Mouse (Mus musculus) cerebellum, adult 2 months (tissue): ENCODE results near the gene Iqgap2. TPM values are rescaled to one million over a fixed set of nuclear protein-coding genes. Genes with fewer than 3 reads are reported as not detected.

ENCODE experiments used
- DNase-seq, 2 experiments: peaks; one replicate each; pipeline ENCODE4 v3.0.0; 2021
- H3K27ac ChIP-seq: fragments of 200-500 bp; 2 replicates; pipeline ENCODE4 v1.5.1; 2012; ENCODE audit warnings: low read length, control low read depth, inconsistent platforms; ENCODE audit not compliant: insufficient read depth
- H3K27me3 ChIP-seq: fragments of 200-500 bp; 2 replicates; pipeline ENCODE4 v1.6.1; 2012; ENCODE audit warnings: inconsistent platforms, mild to moderate bottlenecking, low read length, moderate library complexity; ENCODE audit not compliant: control insufficient read depth, insufficient read depth
- H3K4me1 ChIP-seq: fragments of 200-500 bp; 2 replicates; pipeline ENCODE4 v1.6.1; 2011; ENCODE audit warnings: low read length; ENCODE audit not compliant: control insufficient read depth, insufficient read depth
- H3K4me3 ChIP-seq: fragments of 200-500 bp; replicated peaks from 2 replicates; pipeline ENCODE3; 2011; ENCODE audit warnings: mild to moderate bottlenecking, low read depth, low read length, control low read depth; ENCODE audit not compliant: insufficient read depth
- CTCF ChIP-seq: fragments of 200-500 bp; IDR thresholded peaks from 2 replicates; pipeline ENCODE4 v1.5.1; 2011; ENCODE audit warnings: low read depth, mild to moderate bottlenecking, control low read depth, low read length, moderate library complexity, borderline replicate concordance; ENCODE audit not compliant: insufficient read depth
- POLR2A ChIP-seq: fragments of 200-500 bp; IDR thresholded peaks from 2 replicates; pipeline ENCODE4 v1.6.1; 2011; ENCODE audit warnings: low read length, control low read depth, borderline replicate concordance; ENCODE audit not compliant: insufficient read depth
- WGBS: fragments of 180-500 bp; shearing (Covaris S2); methylation state at CpG from one replicate; pipeline ENCODE4 v1.1.7; 2018; 5-methylcytosine and 5-hydroxymethylcytosine counted together
- polyA plus RNA-seq: library from polyadenylated mRNA; depleted of rRNA; stranded (reverse); fragments of >200 nt; gene quantifications from 2 replicates; pipeline ENCODE4 v1.2.3, GENCODE M21; 2012

Gene Iqgap2
- polyA plus RNA-seq, 1 experiment: 1.3 TPM

DNA sequence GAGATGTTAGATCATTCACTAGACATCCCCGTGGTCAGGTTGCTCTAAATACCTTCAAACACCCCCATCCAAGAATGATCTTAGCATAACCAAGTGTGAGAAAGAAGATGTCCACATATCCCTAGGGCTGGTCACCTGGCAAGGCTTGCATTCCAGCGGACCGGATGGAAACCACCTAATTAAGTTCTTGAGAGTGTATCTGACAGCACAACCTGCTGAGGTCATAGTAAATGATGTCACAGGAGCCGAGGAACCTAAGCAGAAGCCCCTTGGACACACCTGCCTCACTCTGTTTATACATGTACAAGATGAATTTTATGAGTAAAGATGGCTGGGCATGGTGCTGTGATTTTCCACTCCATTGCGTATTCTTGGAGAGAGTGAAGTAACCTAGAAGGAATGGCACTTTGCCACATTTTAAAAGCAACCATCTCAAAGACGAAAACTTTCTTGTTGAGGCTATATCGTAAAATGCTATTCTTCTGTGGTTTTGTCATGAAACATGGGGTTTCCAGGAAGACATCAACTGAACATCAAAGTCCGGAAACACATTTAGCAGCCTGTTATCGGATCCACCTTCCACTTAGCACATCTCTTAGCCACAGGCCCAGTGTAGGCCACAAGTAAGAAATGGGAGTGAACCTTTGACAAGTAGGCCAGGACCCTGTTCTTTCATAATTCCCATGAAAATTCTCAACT lies 179.0 kb downstream of the Iqgap2 start:
- DNase-seq: no peak
- WGBS: 93% methylated on average over 9 of the region's 9 CpGs
- TF ChIP-seq CTCF (no peak), POLR2A (no peak)
- no peaks in the 10 kb centered on the region for H3K4me1 ChIP-seq
- no peak overlapping the region for H3K4me3 ChIP-seq
- H3K27ac ChIP-seq: no peak overlapping the region
- no peaks in the 10 kb centered on the region for H3K27me3 ChIP-seq

DNA sequence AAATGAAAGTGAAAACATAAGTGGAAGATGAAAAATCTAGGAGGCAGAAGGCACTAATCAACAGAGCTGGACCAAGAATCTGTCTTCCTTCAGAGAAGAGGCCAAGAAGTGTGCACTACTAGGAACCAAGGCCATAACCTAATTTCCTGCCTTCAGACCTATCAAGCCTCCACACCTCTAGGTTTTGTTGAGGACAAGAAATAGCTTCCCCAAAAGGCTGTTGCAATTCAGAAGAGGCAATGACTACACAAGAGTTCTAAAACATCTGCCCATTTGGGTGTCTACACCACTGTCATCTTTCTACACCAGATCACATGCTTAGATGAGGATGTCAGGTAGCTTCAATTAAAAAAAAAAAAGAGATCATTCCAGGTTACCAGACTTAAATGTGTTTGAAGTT lies 179.7 kb downstream of the Iqgap2 start:
- TF ChIP-seq CTCF (no peak), POLR2A (no peak)
- Histone ChIP-seq H3K4me3 (no peak overlapping the region), H3K27ac (no peak overlapping the region), H3K4me1 (no peaks in the 10 kb centered on the region), H3K27me3 (no peaks in the 10 kb centered on the region)
- DNase-seq: no peak

DNA sequence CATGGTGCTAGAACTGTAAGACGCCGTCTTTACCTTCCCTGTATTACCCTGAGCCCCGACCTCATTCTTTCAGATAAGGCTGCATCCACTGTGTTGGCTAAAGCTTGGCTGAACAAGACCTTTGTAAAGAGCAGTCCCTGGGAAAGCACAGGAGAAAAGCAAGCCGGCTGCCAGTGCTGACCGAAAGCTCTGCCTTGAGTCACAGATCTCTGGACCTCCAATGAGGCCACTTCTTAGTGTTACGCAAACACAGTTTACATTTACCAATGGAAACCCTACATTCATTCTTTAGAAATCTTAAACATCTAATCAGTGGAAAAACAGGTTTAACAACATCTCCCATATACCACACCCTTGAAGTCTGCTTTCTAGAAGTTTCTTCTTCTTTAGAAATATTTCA lies 186.1 kb downstream of the Iqgap2 start:
- 98% methylated on average over 6 of the region's 6 CpGs for WGBS
- Histone ChIP-seq H3K27me3 (no peaks in the 10 kb centered on the region), H3K27ac (no peak overlapping the region), H3K4me3 (no peak overlapping the region), H3K4me1 (no peaks in the 10 kb centered on the region)
- no peak for TF ChIP-seq POLR2A
- TF ChIP-seq CTCF: no peak
- DNase-seq: no peak

DNA sequence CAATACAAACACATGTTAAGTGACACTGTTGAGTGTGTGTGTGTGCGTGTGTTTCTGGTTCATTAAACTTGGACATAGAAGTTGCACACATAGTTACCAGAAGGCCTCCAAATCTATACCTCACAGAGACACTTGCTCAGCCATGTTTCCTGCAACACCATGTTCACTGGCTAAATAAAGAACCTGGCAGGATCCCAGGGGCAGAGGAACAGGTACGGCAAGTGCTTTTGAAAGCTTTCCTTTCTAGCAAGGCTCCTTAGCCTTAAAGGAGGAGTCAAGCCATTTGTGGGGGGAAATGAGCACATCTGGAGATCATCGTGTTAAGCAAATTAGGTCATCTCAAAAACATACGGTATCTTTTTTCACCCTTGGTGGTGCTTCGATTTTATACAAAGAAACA lies 188.3 kb downstream of the Iqgap2 start:
- Histone ChIP-seq H3K27me3 (no peaks in the 10 kb centered on the region), H3K4me1 (no peaks in the 10 kb centered on the region), H3K27ac (no peak overlapping the region), H3K4me3 (no peak overlapping the region)
- DNase-seq: no peak
- WGBS: 73% methylated on average over 5 of the region's 5 CpGs
- TF ChIP-seq CTCF (no peak), POLR2A (no peak)

DNA sequence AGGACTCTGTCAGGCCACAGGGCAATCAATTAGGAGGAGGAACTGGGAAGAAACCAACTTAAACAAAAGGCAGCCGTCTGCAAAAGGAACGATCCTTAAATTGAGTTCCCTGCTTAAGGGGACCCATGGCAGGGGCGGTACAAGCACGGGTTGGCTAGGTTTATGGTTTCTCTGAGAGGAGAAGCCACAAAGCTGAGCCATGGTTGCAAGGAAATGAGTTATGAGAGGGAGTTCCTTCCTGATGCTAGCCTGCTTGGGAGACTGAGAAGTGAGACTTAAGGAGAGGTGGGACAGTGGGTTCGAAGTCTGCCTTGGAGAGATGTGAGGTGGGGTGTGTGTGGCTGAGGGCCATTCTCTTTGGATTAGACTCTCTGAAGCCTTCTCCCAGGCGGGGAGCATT lies 193.8 kb downstream of the Iqgap2 start:
- no peak overlapping the region for H3K4me3 ChIP-seq
- 68% methylated on average over 6 of the region's 6 CpGs for WGBS
- DNase-seq: no peak
- TF ChIP-seq CTCF (no peak), POLR2A (no peak)
- no peaks in the 10 kb centered on the region for H3K4me1 ChIP-seq
- no peaks in the 10 kb centered on the region for H3K27me3 ChIP-seq
- no peak overlapping the region for H3K27ac ChIP-seq

DNA sequence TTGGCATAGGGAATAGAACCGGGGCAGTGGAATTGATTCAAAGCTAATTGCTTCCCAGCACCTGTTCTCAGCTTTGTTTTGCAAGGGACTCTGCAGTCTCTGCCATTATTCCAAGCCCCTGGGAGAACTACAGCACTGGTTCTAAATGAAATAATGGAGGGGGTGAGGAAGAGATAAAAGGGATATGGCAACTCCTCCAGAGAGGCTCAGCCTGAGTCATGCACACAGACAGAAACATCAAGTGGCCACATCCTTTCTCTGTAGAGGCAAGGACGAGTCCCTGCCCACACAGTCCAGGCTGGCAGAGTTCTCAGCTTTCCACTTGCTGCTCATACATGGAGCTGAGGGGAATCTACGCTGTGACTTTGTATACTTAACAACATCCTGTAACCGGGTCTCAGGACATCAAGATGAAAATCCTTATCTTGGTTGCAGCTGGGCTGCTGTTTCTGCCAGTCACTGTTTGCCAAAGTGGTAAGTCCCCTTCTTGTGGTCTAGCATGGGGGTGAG lies 195.0 kb downstream of the Iqgap2 start, which contains the start of gene F2rl2:
TSS of gene F2rl2 (plus strand) at position 200 of the 510 bp plus-strand sequence.
- H3K4me3 ChIP-seq: no peak within 1 kb of the TSS
- H3K27me3 ChIP-seq: no peaks in the 10 kb centered on the region
- H3K4me1 ChIP-seq: no peaks in the 10 kb centered on the region
- no peak for DNase-seq
- H3K27ac ChIP-seq: no peak within 1 kb of the TSS
- WGBS: 66% methylated on average over 4 of the region's 4 CpGs
- TF ChIP-seq CTCF (no peak), POLR2A (no peak)

DNA sequence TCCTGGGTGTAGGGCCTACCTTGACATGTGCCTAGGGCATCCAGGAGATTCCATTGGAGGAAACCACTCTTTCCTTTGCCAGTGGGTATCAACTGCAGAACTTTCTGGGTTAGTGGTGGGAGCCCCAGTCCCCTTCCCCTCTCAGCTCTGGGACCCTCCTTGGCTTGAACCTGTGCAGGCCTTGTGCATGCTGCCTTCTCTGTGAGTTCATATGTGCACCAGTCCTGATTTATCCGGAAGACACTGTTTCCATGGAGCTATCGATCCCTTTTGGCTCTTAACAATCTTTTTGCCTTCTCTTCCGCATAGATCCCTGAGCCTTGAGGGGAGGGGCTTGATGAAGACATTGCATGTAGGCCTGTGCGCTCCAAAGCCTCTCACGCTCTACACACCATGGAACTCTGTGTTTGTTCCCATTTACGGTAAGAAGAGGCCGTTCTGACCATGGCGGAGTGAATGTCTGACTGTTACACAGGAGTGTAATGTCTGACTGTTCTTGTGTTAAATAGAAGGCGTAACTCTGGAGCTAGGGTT lies 195.5 kb downstream of the Iqgap2 start:
- no peaks in the 10 kb centered on the region for H3K4me1 ChIP-seq
- WGBS: 84% methylated on average over 9 of the region's 9 CpGs
- DNase-seq: no peak
- H3K4me3 ChIP-seq: no peak overlapping the region
- TF ChIP-seq POLR2A: no peak
- no peak for TF ChIP-seq CTCF
- H3K27ac ChIP-seq: no peak overlapping the region
- no peaks in the 10 kb centered on the region for H3K27me3 ChIP-seq

DNA sequence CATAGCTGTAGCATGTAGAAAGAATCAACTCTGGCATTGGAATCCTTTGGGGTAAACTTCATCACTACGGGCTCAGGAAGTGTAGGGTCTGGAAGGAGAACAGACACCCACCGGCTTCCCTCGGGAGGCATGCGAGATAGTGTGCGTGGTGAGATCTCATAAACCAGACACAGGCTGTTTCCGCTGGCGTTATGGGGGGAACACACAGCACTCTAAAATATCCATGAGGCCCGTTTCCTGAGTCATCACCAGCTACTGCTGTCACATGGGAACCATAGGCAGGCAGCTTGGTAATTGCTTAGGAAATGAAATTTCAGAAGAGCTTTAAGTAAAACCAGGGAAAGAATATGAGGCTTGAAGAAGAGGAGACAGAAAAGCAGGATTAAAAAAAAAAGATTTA lies 199.5 kb downstream of the Iqgap2 start:
- no peak for TF ChIP-seq CTCF
- TF ChIP-seq POLR2A: no peak
- Histone ChIP-seq H3K4me3 (no peak overlapping the region), H3K27me3 (no peaks in the 10 kb centered on the region), H3K4me1 (no peaks in the 10 kb centered on the region), H3K27ac (no peak overlapping the region)
- WGBS: 93% methylated on average over 8 of the region's 8 CpGs
- DNase-seq: no peak
